Mouse (Mus musculus) kidney, embryonic 16.5 days (tissue): ENCODE data around the gene Mvb12a. TPM values are rescaled to one million over a fixed set of nuclear protein-coding genes. Genes with fewer than 3 reads are reported as not detected.

Experiments
- ATAC-seq: fragments of 200-750 bp; cut with Nextera tagmentation; 2 replicates; pipeline ENCODE4 v1.8.0; 2017; ENCODE audit warnings: moderate TSS enrichment; ENCODE audit not compliant: low FRiP score, low TSS enrichment
- H3K27ac ChIP-seq: fragments of 300-500 bp; sonication (generic); 2 replicates; pipeline ENCODE4 v1.5.1; 2014; ENCODE audit warnings: low read length
- H3K27me3 ChIP-seq: fragments of 300-500 bp; sonication (generic); 2 replicates; pipeline ENCODE4 v1.6.1; 2014; ENCODE audit warnings: low read length, control low read depth, mixed read lengths; ENCODE audit not compliant: insufficient read depth
- H3K36me3 ChIP-seq: fragments of 300-500 bp; sonication (generic); 2 replicates; pipeline ENCODE4 v1.6.1; 2014; ENCODE audit warnings: low read length, control low read depth, mixed read lengths; ENCODE audit not compliant: insufficient read depth
- H3K4me1 ChIP-seq: fragments of 300-500 bp; sonication (generic); 2 replicates; pipeline ENCODE4 v1.6.1; 2014; ENCODE audit warnings: low read length, control low read depth, mixed read lengths; ENCODE audit not compliant: insufficient read depth
- H3K4me2 ChIP-seq: fragments of 300-500 bp; sonication (generic); replicated peaks from 2 replicates; pipeline ENCODE4 v1.6.1; 2014; ENCODE audit warnings: low read depth, low read length
- H3K4me3 ChIP-seq: fragments of 300-500 bp; sonication (generic); 2 replicates; pipeline ENCODE4 v1.5.1; 2014; ENCODE audit warnings: mild to moderate bottlenecking, low read length
- H3K9ac ChIP-seq: fragments of 300-500 bp; sonication (generic); replicated peaks from 2 replicates; pipeline ENCODE4 v1.6.1; 2014; ENCODE audit warnings: low read length
- H3K9me3 ChIP-seq: fragments of 300-500 bp; sonication (generic); 2 replicates; pipeline ENCODE4 v1.6.1; 2016; ENCODE audit warnings: low read length, control low read depth
- WGBS: fragments of 180-500 bp; shearing (Covaris S2); extraction: QIAGEN DNeasy Blood & Tissue Kit; methylation state at CpG from one replicate; pipeline ENCODE4 v1.1.7; 2014; 5-methylcytosine and 5-hydroxymethylcytosine counted together
- polyA plus RNA-seq: library from polyadenylated mRNA; unstranded; fragments of >200 nt; fragmentation: Nextera tagmentation; extraction: Ambion mirVana; gene quantifications from 2 replicates; pipeline ENCODE4 v1.2.1, GENCODE M21; 2015

Gene Mvb12a
- polyA plus RNA-seq, 1 experiment from 2014 or later = 118 TPM

DNA sequence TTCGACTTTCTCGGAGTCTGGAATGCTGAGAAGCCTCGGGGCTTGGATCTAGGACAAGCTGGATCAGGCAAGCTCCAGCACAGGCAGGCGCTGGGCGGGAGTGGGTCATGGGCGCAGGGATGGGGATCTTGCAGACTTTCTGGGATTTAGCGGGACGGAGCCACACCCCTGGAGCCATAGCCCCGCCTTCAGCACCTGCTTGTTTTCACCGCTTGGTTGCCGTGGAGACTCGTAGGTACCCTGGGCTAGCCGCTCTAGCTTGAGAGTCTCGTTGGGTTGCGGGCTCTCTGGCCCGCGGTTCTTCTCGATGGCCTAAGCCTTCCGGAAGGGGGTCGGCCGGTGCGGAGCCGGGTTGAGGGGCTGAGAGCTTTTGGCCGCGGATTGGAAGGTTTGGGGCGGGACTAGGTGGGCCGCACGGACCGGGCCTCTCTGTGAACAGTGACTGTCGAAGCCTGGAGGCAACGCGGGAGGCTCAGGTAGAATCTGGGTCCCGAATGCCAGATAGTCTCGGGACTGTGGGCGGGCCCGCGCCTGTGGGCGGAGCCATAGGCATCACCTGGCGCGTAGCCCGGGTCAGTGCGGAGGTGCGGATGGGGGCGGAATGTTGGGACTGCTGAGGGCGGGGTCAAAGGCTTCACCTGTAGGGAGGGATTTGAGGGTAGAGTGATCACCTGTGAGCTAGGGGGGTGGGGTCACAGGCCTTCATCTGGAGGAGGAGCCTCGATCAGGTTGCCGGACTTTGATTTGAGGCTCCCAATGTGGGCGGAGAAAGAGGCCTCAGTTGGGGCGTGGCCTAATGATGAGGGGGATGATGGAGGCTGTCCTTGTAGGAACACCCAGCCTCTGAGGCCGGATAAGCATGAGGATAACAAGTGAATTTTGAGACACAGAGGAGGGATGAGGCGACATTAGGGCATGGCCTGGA lies 26.9 kb downstream of the Mvb12a start:
- Histone ChIP-seq H3K4me3 (peak overlapping the region; percentile 66), H3K27me3 (no peaks in the 10 kb centered on the region), H3K36me3 (no peaks in the 10 kb centered on the region), H3K27ac (peak overlapping the region; percentile 94), H3K4me1 (peaks cover 25% of the 10 kb centered on the region), H3K9ac (peak overlapping the region; percentile 70), H3K9me3 (no peaks in the 10 kb centered on the region), H3K4me2 (peak overlapping the region; percentile 91)
- WGBS = under 1% methylated on average over 51 of the region's 51 CpGs
- peak; percentile 78 for ATAC-seq

DNA sequence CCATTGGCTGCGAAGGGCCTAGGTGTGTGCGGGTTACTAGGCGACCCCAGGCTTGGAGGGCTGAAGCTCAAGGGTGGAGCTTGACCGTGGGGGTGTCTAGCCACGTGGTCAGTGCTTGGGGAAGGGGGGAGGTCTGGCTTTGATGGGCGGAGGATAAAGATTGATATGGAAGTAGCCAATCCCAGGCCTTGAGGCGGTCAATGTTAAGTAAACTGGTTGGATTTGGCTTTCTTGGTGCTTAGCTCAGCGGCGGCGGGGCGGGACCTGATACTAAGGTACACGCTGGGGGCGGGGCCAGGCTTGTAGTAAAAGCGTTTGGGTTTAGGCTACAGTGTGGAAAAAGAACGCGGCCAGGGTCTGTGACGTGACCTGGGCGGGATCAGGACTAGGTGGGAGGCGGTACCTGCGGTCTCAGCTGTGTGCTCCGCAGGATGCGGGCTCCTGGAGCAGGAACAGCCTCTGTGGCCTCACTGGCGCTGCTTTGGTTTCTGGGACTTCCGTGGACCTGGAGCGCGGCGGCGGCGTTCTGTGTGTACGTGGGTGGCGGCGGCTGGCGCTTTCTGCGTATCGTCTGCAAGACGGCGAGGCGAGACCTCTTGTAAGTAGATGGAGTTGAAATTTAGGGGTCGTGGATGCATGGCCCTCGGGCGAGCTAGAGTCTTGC lies 27.7 kb downstream of the Mvb12a start:
- Histone ChIP-seq H3K36me3 (no peaks in the 10 kb centered on the region), H3K4me2 (peak overlapping the region; percentile 91), H3K4me3 (peak overlapping the region; percentile 66), H3K4me1 (peaks cover 25% of the 10 kb centered on the region), H3K27me3 (no peaks in the 10 kb centered on the region), H3K9ac (peak overlapping the region; percentile 77), H3K9me3 (no peaks in the 10 kb centered on the region), H3K27ac (peak overlapping the region; percentile 94)
- peak; percentile 90 for ATAC-seq
- under 1% methylated on average over 41 of the region's 41 CpGs for WGBS

DNA sequence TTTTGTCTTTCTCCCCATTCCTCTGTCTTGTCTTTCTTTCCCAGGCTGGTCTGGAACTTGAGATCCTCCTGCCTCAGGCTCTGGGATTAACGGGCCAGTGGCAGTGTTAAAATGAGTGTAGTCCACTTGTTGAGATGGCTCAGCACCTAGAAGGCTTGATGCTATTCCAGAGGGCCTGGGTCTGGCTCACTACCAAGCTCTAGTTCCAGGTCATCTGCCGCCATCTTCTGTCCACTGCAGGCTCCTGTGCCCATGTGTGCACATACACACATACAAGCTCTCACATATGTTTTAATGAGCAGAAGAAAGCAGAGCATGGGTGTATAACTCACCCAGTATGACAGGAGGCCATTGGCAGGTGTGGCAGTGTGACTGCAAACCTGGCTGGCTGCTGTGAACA lies 29.4 kb downstream of the Mvb12a start:
- no peak overlapping the region for H3K4me2 ChIP-seq
- peaks cover 25% of the 10 kb centered on the region for H3K4me1 ChIP-seq
- 81% methylated on average over 2 of the region's 2 CpGs for WGBS
- no peak for ATAC-seq
- no peaks in the 10 kb centered on the region for H3K27me3 ChIP-seq
- no peak overlapping the region for H3K4me3 ChIP-seq
- 0 out of 2 replicates have a peak overlapping the region, but pooled peaks have one; percentile 12 for H3K9ac ChIP-seq
- H3K9me3 ChIP-seq = no peaks in the 10 kb centered on the region
- no peak overlapping the region for H3K27ac ChIP-seq
- no peaks in the 10 kb centered on the region for H3K36me3 ChIP-seq

DNA sequence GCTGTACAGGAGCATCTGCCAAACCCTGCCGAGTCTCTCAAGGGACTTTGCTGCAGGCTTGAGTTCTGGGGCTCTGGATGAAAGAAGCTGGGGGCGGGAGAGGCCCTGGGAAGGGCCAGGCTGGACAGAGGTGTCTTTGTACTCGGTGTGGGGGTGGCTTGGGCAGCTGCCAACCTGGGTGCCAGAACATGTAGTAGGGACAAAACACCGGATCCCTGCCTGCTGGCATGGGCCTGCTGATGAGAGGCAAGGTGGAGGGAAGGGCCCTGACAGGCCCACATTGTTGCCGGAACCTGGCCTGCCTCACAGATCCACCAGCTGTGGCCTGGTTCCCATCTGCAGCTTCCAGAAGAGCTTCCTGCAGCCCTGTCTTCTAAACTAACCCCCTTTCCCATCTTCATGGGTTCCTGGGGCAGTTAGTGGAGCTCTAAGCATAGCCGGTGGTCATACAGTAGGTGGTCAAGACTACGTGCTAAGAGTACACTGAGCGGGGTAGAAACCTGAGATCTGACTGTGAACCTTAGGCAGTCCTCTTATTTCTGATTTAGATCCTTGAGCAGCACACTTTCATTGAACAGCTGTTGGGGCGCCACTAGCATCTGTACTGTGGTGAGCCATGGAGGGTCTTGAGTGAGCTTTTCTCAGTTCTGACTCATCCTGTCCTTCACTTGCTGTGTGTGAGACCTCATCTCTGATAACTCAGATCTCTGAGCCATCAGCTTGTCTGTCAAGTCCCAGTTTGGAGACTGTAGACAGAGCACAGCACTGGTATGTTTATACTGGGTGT lies 30.3 kb downstream of the Mvb12a start:
- Histone ChIP-seq H3K9ac (0 out of 2 replicates have a peak overlapping the region, but pooled peaks have one; percentile 34), H3K27me3 (no peaks in the 10 kb centered on the region), H3K4me3 (no peak overlapping the region), H3K4me1 (peaks cover 20% of the 10 kb centered on the region), H3K27ac (no peak overlapping the region), H3K36me3 (no peaks in the 10 kb centered on the region), H3K4me2 (no peak overlapping the region), H3K9me3 (no peaks in the 10 kb centered on the region)
- no peak for ATAC-seq
- WGBS = 78% methylated on average over 9 of the region's 9 CpGs

DNA sequence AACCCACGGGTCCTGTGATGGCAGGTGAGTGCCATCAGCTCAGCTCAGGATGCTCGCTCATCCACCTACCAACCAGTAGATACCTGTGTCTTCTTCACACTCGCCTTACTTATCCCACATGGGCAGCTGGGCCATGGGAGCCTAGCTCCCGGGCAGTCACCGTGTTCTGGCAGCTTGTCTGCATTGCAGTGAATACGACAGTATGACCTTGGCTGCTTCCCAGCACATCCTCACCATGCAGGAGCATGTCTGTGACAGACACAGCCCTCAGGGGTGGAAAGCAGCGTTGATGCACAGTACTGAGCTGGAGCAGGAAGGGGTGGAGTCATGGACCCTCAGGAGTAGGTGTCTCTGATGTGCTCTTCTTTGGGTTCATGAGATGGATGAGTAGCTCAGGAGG lies 31.7 kb downstream of the Mvb12a start:
- WGBS = 82% methylated on average over 7 of the region's 7 CpGs
- ATAC-seq = no peak
- H3K4me2 ChIP-seq = no peak overlapping the region

DNA sequence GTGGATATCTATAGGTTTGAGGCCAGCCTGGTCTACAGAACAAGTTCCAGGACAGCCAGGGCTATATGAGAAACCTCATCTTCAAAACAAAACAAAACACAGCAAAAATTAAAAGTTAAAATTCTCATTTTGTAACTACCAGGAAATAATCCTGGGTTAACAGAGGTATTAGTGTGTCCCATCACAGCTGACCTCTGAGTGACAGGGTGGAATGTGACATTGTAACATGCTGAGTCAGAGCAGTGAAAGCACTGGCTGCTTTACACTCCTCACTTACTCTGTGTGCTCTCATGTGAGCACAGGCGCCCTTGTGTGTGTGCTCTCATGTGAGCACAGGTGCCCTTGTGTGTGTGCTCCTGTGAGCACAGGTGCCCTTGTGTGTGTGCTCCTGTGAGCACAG lies 32.3 kb downstream of the Mvb12a start:
- H3K4me2 ChIP-seq = no peak overlapping the region
- ATAC-seq = no peak
- 58% methylated on average over 1 of the region's 1 CpGs for WGBS

More for the DNA sequence above, 31.7 kb downstream of the Mvb12a start:
- Histone ChIP-seq H3K27me3 (no peaks in the 10 kb centered on the region), H3K27ac (no peak overlapping the region), H3K9ac (no peak overlapping the region), H3K4me1 (peaks cover 7% of the 10 kb centered on the region), H3K36me3 (no peaks in the 10 kb centered on the region), H3K9me3 (no peaks in the 10 kb centered on the region), H3K4me3 (no peak overlapping the region)

DNA sequence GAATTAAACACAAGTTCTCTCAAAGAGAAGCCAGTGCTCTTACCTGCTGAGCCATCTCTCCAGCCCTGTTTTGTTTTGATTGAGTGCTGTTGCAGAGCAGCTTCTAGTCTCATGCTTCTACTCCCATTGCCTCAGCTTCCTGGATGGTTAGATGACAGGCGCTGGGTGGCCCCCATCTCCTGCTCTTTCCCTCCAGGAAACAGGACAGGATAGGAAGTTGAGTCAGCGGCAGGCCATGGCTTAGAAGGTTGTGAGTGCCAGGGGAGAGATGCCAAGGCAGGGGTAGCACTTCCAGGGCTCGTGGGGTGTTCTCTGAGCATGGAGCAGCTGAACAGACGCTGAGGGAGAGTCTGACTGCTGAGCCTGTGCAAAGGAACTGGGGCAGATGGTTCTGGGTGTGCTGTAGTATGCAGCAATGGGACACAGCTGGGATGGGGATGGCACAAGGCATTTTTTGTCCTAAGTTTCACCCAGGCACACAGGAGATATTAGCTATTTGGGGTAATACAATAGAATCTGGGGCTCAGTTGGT lies 35.2 kb downstream of the Mvb12a start:
- H3K4me2 ChIP-seq = no peak overlapping the region

More for the DNA sequence above, 32.3 kb downstream of the Mvb12a start:
- H3K4me1 ChIP-seq = peaks cover 7% of the 10 kb centered on the region
- no peak overlapping the region for H3K4me3 ChIP-seq
- H3K27ac ChIP-seq = no peak overlapping the region
- H3K27me3 ChIP-seq = no peaks in the 10 kb centered on the region
- no peak overlapping the region for H3K9ac ChIP-seq
- no peaks in the 10 kb centered on the region for H3K9me3 ChIP-seq
- H3K36me3 ChIP-seq = no peaks in the 10 kb centered on the region

DNA sequence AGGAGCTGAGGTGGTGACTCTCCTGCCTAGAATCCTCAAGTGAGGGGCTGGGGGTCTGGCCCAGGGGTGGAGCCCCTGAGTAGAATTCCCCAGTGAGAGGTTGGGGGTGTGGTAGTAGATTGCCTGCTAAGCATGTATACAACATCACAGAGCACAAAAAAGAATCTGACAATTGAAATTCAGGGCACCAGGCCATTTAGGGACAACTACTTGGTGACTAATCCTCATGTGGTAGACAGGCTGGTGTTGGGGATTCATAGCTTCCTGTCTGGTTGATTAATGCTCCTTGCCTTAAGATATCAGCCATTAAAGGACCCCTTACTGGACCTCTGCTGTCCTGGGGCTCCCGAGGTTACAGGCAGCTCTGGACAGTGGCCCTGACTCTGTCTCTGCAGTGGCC lies 36.3 kb downstream of the Mvb12a start:
- no peaks in the 10 kb centered on the region for H3K9me3 ChIP-seq
- no peak for ATAC-seq
- H3K4me3 ChIP-seq = no peak overlapping the region
- H3K9ac ChIP-seq = no peak overlapping the region
- H3K36me3 ChIP-seq = peaks cover 16% of the 10 kb centered on the region
- no peak overlapping the region for H3K4me2 ChIP-seq
- WGBS = 59% methylated on average over 1 of the region's 1 CpGs
- H3K27ac ChIP-seq = no peak overlapping the region
- no peaks in the 10 kb centered on the region for H3K4me1 ChIP-seq
- H3K27me3 ChIP-seq = no peaks in the 10 kb centered on the region

More for the DNA sequence above, 35.2 kb downstream of the Mvb12a start:
- no peaks in the 10 kb centered on the region for H3K9me3 ChIP-seq
- H3K4me3 ChIP-seq = no peak overlapping the region
- no peaks in the 10 kb centered on the region for H3K4me1 ChIP-seq
- peaks cover 12% of the 10 kb centered on the region for H3K36me3 ChIP-seq
- no peak overlapping the region for H3K27ac ChIP-seq
- ATAC-seq = no peak
- H3K9ac ChIP-seq = no peak overlapping the region
- WGBS = 74% methylated on average over 4 of the region's 4 CpGs
- H3K27me3 ChIP-seq = no peaks in the 10 kb centered on the region

DNA sequence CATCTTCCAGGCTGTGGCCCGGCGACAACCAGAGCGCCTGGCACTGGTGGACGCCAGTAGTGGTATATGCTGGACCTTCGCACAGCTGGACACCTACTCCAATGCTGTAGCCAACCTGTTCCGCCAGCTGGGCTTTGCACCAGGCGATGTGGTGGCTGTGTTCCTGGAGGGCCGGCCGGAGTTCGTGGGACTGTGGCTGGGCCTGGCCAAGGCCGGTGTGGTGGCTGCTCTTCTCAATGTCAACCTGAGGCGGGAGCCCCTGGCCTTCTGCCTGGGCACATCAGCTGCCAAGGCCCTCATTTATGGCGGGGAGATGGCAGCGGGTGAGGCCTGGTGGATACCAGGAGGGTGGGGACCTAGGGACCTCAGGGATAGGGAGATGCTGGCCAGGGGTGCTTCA lies 36.8 kb downstream of the Mvb12a start:
- no peak overlapping the region for H3K9ac ChIP-seq
- H3K9me3 ChIP-seq = no peaks in the 10 kb centered on the region
- H3K27me3 ChIP-seq = no peaks in the 10 kb centered on the region
- no peak overlapping the region for H3K4me3 ChIP-seq
- no peak overlapping the region for H3K27ac ChIP-seq
- no peak for ATAC-seq
- no peak overlapping the region for H3K4me2 ChIP-seq
- H3K36me3 ChIP-seq = peaks cover 20% of the 10 kb centered on the region
- 90% methylated on average over 14 of the region's 14 CpGs for WGBS
- H3K4me1 ChIP-seq = no peaks in the 10 kb centered on the region
